In the genomic region with DNA sequence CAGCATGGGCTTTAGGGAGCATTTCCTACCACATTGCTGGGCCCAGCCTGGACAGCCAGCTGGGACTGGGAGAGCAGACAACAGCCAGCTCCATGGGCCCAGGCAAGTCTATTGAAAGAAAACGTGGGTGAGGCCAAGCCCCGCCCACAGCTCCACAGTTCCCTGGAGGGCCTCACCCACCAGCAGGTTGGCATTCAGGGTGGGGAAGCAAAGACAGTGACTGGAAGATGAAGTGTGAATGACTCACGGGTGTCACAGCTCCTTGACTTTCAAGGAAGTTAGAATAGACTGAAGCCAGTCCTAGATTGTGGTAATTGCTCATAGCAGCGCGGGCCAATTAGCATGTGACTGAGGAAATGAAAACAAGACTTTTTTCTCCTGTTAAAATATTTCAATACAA, we compare ENCODE assay signal across 9 mouse cellular contexts. TPM values are rescaled to one million over a fixed set of nuclear protein-coding genes. Genes with fewer than 3 reads are reported as not detected.
DNase-seq lines count a peak whose midpoint lies in the region.
"Had no signal": no experiment of that assay in that cellular context is flagged by ENCODE, and none has a peak within 500 bp of the region (broad histone marks: within the 10 kb centered on the region; RNA-seq: fewer than 3 reads in every experiment).

No protein-coding gene starts in this region.

- intact Hi-C loops in left cerebral cortex, postnatal 14 days (cut with DNase I) = no loop called here

- DNase-seq in layer of hippocampus, adult 11-12 months (ENCODE audit: low spot score) = peak; percentile 65
- DNase-seq in layer of hippocampus, adult 9-10 months (ENCODE audit: low spot score) = no peak
- DNase-seq in Muller cell, postnatal 12 days (ENCODE audit: inconsistent ontology term) = peak; percentile 75
- DNase-seq in frontal cortex, postnatal 25 days (ENCODE audit: low spot score in 2 of 2) = peak; percentile 49 to 59
- DNase-seq in left cerebral cortex, postnatal 14 days (ENCODE audit: low spot score in 2 of 2) = peak; percentile 71 to 84
- DNase-seq in cerebellum, adult 8-10 months = no peak
- no peak for DNase-seq in cerebellum, postnatal 14 days
- no peak for DNase-seq in retina, postnatal 1 day

RNA-seq across cellular contexts. Expression of gene Ccdc188, which starts 22.6 kb away (rescaled TPM):
- not detected for total RNA-seq in left cerebral cortex, postnatal 14 days (2021)
- total RNA-seq: layer of hippocampus, postnatal 10 days had no signal

RNA-seq across cellular contexts. Expression of gene Zdhhc8, which starts 39.9 kb away (rescaled TPM):
- 100 to 1,000 TPM; 151 to 155 TPM for total RNA-seq in left cerebral cortex, postnatal 14 days (2021)

RNA-seq across cellular contexts. Expression of gene Trmt2a, which starts 53.4 kb away (rescaled TPM):
- 10 to 100 TPM; 42.1 to 50.2 TPM for total RNA-seq in left cerebral cortex, postnatal 14 days (2021)

RNA-seq across cellular contexts. Expression of gene Ranbp1, which starts 53.5 kb away (rescaled TPM):
- 100 to 1,000 TPM in 1 of 2 experiments, 10 to 100 TPM in 1; 88.1 to 106 TPM for total RNA-seq in left cerebral cortex, postnatal 14 days (2021)

Comparison
In these comparisons a context has a peak if more than half of its experiments do, and no peak if none do; other contexts are left out.
1. DNase-seq: peak in layer of hippocampus, adult 11-12 months (single experiment), Muller cell, postnatal 12 days (single experiment), frontal cortex, postnatal 25 days (2 of 2) and left cerebral cortex, postnatal 14 days (2 of 2); none in layer of hippocampus, adult 9-10 months (single experiment), cerebellum, adult 8-10 months (single experiment), cerebellum, postnatal 14 days (0 of 2) and retina, postnatal 1 day (single experiment).